Mouse (Mus musculus): Measurements from ENCODE around the gene Ptprf. TPM values are rescaled to one million over a fixed set of nuclear protein-coding genes. Genes with fewer than 3 reads are reported as not detected.

Ptprf gene
- total RNA-seq, 2 experiments from 2014 or later = 7.7 to 11.7 TPM

DNA sequence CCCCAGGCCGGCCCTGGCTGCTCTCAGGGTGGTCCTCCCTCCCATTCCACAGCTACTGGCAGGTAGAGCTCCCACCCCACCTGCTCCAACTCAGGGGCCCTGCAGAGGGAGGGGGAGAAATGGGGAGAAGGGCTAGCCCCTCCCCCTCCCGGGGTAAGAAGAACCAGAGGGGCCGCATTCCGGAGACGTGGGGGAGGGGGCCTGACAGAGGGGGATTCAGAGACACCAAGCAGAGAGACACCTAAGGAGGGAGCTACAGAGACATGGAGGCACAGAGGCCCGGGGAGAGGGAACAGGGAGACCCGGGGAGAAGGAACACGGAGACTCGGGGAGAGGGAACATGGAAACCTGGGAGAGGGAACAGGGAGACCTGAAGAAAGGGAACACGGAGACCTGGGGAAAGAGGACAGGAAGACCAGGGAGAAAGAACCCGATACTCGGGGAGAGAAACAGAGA lies 1.2 kb downstream of the Ptprf start:
- intact Hi-C loops (cut with DNase I; ENCODE audit: low total_unique reads) = loop anchor here (2.0 to 5.0 kb wide), 2 partner anchors 73 to 363 kb away; partner anchors contain the start of gene Artn
- DNase-seq = no peak

DNA sequence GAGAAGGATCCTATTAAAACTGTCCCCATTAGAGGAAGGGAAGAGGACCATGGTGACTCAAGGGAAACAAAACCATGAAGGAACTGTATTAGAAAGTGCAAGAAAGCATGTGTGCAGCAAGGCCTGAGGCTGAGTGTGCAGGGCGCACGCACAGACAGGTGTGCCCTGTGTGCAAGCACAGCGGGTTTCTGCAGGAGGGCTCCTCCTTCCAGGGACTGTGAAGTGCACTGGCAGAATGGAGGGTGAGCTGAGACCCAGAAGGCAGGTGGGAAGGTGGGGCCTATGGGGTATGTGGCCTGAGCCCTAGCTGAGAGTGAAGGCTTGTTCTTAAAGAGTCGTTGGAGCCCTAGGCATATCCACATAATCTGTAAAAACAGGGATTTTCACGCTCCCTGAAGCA lies 1.9 kb downstream of the Ptprf start:
- intact Hi-C loops (cut with DNase I; ENCODE audit: low total_unique reads) = loop anchor here (5.0 kb wide), 1 partner anchor 362 kb away; the partner anchor contains the start of gene Artn
- no peak for DNase-seq

DNA sequence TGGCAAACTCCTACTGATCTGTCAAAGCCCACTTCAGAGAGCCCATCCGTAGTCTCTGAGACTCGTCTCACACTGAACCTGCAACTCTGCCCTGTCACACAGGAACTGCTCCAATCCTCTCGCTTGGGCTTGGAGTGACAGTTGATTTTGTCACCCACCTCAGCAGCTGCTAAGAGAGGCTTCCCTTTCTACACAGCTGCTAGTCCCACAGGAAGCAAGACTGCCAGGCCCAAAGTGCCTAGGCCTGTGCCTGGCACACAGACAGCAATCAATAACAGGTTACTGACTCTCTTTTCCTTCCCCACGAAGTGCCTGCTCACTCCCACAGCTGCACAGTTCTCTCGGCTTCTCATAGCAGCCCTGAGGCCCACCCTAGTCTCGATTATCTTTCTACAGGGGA lies 2.7 kb downstream of the Ptprf start:
- intact Hi-C loops (cut with DNase I; ENCODE audit: low total_unique reads) = loop anchor here (5.0 kb wide), 1 partner anchor 361 kb away; the partner anchor contains the start of gene Artn
- DNase-seq = no peak

DNA sequence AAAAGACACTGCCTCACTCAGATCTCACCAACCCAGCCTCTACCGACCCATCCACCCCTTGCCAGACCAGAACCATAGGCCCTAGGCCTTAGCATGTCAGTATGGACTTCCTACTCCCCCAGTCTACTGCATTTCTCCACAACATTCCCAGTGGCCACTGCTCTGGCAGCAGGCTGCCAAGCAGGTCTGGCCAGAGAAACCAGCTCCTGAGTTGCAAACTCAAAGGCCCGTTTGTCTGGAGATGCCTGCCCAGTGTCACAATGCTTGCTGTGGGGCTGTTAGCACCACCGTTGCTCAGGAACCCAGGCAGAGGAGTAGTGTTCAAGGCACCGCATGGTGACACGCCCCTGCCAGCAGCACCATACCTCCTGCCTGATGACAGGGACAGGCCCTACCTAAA lies 5.0 kb downstream of the Ptprf start:
- no peak for DNase-seq
- intact Hi-C loops (cut with DNase I; ENCODE audit: low total_unique reads) = loop anchor here (5.0 kb wide), 1 partner anchor 359 kb away; the partner anchor contains the start of gene Artn

DNA sequence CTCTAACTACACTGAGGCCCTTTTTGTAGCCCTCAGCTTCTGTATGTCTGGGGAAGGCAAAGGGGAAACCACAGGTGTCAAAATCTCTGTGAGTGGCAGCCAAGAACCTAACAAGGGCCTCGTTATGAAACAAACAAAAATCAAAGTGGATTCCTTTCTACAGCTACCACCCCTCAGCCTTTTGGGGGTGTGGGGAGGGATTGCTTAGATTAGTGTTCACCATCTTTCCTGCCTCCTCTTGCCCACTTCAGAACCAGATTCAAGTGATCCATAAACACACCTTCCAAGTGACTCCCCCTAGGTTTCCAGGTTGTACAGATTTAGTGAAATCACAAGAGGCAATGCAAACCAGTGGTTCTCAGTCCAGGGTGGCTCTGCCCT lies 9.0 kb downstream of the Ptprf start:
- intact Hi-C loops (cut with DNase I; ENCODE audit: low total_unique reads) = no loop called here
- DNase-seq = no peak

DNA sequence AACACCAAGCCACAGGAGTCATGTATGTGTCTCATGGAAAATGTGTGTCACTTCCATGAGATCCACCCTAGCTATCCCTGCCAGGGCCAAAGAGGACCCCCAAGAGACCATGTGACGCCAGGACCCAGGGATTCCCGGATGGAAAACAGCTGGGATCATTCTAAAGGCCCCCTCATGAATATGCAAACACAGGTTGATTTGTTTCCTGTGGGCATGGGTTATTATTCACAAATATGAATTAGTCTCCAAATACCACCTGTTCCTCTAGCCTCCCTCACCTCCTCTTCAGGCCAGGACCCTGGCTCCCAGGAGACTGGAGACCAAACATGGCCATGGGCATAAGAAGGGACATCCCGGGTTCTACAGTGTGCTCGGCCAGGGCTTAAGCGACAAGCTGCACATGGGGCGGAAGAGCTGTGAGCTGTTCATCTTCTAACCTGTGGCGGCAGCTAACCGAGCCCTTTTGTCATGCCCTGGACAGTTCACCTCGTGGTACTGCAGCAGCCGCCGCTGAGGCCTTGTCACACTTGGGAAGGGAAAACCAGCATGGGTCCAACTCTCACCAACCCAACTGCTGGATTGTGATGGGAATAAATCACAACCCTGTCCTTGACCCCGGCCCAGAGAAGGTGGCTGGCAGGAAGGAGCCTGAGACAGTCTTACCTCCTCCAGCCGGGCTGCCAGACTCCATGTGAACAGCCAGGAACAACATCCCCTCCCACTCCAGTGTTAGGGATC lies 9.6 kb downstream of the Ptprf start:
- intact Hi-C loops (cut with DNase I; ENCODE audit: low total_unique reads) = no loop called here
- no peak for DNase-seq

DNA sequence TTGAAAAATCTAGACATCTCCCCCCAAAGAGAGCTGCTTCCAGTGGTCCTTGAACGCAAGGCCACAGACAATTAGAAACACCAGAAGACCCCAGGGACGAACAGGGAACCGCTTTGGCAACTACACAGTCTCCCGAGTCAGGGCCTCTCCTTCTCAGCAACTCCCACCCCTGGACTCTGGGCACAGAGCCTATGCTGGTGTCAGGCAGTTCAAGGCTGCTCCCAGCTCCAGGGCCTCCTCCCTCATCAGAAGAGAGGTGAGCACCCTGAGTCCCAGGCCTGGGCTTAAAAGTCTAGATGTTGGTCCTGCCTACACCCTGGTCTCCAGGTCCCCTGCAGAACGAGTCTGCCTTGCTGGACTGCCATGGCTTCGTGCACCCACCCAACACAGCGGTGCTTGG lies 10.7 kb downstream of the Ptprf start:
- no peak for DNase-seq
- intact Hi-C loops (cut with DNase I; ENCODE audit: low total_unique reads) = no loop called here

DNA sequence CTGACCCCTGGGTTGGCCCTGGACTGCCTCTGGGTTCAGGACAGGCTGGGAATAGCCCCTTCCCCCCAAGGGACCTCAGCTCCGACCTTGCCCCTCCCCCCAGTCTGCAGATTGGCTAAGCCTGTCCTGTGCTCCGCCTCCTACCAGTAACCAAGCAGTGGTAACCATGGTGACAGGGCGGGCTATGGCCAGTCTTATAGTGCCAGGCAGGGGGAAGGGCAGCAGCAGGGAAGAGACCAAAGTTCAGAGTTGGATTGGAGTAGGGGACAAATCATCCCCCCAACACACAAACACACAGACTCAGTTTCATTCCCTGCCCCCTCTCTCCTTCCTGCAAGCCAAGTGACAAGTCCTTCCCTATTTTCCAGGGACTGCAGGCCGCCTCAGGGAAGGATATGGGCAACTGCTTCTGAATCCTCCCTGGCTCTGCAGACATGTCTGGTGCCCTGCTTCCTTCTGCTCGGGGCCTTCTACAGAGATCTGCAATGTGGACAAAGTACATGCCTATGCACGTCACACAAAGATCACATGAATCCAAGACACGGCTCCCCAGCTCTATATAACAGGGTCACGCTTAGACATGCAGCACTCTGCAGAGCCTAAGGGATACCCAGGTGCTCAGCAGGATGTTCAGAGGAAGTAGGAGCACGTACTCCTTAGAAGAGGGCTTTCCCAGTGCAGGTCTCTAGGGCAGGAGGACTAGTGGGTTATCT lies 14.5 kb downstream of the Ptprf start:
- DNase-seq = peak; percentile 46
- intact Hi-C loops (cut with DNase I; ENCODE audit: low total_unique reads) = no loop called here

DNA sequence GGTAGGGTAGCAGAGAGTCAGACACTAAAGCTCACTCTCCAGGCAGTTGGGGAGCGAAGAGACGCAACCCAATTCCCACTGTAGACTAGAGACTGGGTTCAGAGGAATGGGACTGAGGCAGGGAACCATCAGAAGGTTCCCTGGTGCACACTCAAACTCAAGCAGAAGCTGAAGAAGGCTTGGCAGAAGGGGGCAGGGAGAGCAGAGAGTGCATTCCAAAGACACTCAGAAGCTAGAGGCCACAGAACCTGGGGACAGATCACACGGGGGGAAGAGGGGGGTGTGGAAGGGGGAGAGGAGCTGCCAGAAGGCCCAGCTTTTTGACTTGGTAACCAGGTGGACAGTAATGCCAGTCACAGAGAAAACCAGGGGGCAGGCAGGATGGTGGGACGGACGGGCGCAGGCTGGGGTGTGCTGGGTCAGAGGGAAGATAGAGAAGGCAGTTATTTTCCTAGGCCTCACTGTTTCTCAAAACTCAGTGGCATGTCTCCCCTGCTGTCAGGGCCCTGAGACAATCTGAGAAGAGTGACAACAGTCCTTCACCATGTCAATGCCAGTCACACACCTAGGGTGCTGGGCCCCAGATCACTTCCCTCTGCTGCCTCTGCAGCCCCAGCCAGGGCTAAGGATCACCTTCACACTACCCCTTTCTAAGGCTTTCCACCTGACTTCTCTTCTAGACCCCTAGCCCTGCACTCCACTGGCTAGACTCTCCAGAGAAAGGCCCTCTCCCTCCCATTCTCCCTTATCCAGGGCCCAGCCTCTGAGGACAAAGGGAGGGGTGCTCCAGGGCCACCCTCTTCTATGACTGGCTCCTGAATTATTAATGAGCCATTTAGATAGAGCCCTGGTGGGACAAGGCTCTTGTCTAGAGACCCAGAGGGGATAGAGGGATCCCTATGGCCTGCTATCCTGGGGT lies 15.3 kb downstream of the Ptprf start:
- intact Hi-C loops (cut with DNase I; ENCODE audit: low total_unique reads) = no loop called here

DNA sequence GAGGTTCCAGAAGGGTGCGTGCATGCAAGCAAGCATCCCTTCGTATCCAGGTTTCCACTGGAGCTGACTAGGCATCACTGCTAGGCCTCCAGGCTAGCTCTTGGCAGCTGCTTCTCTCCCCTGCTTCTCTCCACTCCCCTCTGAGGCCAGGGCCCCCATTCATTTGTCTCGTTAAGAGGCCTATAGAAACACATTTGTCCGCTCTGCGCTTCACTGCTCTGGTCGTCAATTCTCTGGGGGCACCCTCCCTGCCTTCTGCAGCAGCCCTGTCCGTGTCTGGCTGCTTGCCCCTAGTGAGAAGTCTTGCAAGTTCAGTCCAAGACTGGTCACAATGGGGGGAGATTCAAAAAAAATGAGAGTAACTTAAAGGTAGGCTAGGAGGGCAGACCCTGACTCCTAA lies 16.7 kb downstream of the Ptprf start:
- DNase-seq = no peak
- intact Hi-C loops (cut with DNase I; ENCODE audit: low total_unique reads) = no loop called here

More for the DNA sequence above, 15.3 kb downstream of the Ptprf start:
- no peak for DNase-seq

DNA sequence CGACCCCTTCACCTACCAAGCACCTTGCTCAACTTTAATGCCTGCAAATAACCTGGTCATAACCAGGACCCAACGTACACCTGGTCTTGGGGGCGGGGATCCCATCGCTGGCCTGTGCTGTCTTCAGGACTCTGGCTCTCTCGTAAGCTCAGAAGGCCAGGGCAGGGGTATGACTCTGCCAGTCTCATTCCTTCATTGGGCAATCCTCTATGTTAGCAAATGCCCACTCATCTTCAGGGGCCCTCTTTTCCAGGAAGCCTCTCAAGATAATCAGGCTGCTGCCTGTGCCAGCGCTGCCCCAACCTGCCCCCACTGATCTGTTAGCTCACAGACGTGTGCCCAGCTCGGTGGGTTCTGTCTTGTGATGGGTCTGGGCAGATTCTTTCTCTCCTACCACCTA lies 17.2 kb downstream of the Ptprf start:
- DNase-seq = no peak
- intact Hi-C loops (cut with DNase I; ENCODE audit: low total_unique reads) = no loop called here

DNA sequence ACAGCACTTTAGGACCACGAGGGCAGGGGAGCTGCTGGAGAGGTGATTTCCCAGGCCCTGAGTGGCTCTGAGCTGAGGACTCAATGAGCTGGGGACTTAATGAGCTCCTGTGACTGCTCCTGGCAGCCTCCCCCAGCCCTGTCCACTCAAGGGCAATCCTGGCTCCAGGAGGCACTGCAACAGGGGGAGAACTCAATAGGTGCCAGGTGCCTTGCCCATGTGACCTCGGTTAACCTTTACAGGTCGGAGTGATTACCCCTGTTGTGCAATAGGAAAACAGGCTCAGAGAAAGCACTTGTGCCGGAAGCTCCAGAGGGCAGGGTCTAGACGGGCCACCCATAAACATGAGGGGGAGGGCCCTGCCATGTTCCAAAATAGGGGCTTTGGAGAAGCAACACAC lies 17.7 kb downstream of the Ptprf start:
- DNase-seq = no peak
- intact Hi-C loops (cut with DNase I; ENCODE audit: low total_unique reads) = no loop called here

DNA sequence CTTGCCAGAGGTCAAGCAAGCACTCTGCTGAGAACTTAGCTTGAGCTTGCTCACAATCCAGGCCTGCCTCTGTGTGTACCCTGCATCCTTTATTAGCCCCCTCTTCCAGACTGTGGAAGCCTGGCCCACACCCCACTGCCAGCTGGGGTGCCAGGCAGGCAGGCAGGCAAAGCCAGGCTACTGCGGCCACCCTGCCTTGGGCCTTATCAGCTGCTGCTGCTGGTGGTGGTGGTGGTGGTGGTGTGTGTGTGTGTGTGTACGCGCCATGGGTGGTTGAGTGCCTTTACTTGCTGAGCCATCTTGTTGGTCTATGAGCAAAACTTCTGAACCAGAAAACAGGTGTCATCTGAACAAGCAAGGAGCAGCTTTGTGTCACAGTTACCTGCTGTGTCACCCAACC lies 18.3 kb downstream of the Ptprf start:
- DNase-seq = no peak
- intact Hi-C loops (cut with DNase I; ENCODE audit: low total_unique reads) = no loop called here

DNA sequence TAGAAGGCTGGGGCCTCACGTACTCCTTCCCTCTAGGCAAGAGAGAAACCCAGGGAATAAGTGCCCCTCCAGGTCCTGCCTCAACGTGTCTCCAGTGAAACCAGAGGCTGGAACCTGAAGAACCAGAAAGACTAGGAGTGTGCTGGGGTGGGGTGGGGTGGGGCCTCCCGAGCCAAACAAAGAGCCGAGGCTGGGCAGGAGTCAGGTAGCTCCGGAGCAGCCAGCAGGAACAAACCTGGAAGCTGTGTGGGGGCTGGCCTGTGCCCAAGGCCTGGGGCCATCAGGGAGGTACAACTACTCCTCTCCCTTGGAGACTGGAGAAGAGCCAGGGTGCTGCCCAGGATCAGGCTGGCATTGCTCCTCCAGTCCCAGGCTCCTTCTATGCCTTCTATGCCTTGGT lies 18.9 kb downstream of the Ptprf start:
- no peak for DNase-seq

DNA sequence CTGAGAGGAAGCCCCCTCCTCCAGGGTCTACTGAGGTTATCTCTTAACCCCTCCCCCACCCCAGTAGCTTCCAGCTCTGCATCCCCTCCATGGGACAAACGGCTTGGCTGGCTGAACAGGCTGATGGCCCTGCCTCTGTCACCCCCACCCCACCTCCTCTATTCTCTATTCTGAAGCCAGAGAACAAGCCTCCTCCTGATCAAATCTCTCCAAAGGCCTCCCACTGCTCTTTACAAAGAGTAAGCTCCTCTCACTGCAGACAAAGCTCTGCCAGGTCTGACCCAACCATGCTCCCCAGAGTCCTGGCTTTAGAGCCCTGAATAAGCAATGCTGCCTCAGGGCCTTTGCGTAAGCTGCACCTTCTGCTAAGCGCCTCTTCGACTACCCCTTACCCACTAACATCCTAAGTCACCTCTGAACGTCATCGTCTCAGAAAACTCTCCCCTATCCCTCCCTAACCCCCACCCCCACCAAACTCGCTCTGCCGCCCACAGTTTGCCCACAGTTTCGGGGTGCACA lies 19.6 kb downstream of the Ptprf start:
- intact Hi-C loops (cut with DNase I; ENCODE audit: low total_unique reads) = no loop called here
- no peak for DNase-seq

More for the DNA sequence above, 18.9 kb downstream of the Ptprf start:
- intact Hi-C loops (cut with DNase I; ENCODE audit: low total_unique reads) = no loop called here

DNA sequence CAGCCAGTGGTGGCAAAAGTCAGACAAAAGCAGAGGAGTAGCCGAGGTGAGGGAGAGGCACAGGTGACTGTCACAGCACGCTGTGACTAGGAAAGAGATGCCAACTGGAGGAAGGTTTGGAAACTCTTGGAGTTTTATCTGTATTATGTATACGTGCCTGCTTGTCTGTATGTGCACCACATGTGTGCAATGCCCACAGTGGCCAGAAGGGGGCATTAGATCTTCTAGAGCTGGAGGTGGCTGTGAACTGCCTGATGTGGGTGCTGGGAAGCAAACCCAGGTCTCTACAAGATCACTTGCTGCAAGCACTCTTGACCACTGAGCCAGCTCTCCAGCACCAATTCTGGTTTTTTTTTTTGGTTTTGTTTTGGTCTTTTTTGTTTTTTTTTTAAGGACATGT lies 20.5 kb downstream of the Ptprf start:
- intact Hi-C loops (cut with DNase I; ENCODE audit: low total_unique reads) = no loop called here
- DNase-seq = no peak

DNA sequence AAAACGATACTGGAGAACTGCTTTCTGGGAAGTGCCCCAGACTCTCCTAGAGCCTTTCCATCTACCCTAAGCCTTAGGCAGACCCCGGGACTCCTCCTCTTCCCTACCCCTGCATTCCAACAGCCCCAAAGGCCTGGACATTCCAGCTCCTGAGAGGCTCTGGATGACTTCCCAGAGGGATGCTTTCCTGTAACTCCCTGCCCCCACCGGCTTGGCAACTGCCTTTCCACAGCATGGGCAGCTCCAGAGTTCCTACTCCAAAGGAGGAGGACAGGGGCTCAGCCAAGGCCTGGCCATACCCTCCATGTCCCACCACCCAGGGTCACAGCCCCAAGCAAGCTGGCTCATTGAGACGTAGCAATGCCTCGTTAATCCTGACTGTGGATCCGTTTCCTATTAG lies 21.2 kb downstream of the Ptprf start:
- DNase-seq = peak; percentile 58
- intact Hi-C loops (cut with DNase I; ENCODE audit: low total_unique reads) = no loop called here

DNA sequence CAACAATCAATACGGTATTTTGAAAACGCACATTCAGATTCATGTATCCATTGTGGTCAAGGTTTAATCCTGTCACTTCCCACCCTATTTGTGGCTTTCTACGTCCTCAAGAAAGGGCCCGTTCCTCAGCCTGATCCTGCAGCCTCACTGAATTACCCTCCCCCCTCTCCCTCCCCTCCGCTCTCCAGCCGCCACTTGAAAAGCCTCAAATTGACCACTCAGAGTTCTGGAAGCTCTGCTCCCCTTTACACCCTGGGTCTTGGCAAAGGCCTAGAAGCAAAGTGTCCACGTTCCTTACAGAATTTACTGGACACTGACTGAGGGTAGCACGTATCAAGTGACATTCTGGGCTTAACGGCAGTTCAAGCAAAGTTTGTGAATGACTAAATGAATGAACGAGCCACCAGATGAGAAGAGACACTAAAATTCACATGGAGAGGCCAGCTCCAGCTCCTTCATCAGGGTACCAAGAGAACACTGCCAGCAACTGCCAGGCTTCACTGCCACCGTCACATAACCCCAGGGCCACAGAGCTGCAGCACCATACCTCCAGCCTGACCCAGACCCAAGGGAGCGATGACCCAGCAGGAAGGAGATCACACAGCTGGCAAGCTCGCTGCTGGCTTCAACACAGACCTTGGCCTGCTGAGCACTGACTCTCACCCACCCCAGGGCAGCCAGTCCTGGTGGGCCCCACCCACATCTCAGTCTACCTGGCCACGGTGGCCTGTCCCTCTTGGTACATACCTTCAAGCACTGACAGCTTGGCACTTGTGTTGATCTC lies 22.6 kb downstream of the Ptprf start:
- intact Hi-C loops (cut with DNase I; ENCODE audit: low total_unique reads) = no loop called here
- no peak for DNase-seq

DNA sequence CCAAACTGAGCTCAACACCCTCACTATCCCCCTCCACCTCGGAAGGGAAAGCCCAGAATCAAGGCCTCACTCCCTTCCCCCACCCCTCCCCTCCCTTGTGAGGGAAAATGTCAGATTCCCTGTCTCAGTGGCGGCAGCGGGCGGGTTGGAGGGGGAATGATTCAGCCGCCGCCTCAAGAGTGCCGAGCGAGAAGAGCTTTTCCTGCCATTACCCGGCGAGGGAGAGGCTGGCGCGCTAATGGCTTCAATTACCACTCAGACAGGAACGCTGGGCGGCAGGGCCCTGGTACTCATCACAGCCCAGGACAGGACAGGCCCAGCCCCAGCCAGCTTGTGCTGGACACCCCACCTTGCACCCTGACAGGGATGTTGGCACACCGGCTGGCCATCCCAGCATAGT lies 25.6 kb downstream of the Ptprf start:
- intact Hi-C loops (cut with DNase I; ENCODE audit: low total_unique reads) = no loop called here
- no peak for DNase-seq

All from gastrocnemius, postnatal 14 days (tissue).